Mouse (Mus musculus) liver, embryonic 11.5 days (tissue): ENCODE results near the gene Trip12. TPM values are rescaled to one million over a fixed set of nuclear protein-coding genes. Genes with fewer than 3 reads are reported as not detected.

Experiments
- ATAC-seq: fragments of 200-750 bp; cut with Nextera tagmentation; replicated peaks from 2 replicates; pipeline ENCODE4 v1.8.0; 2017; ENCODE audit warnings: moderate number of reproducible peaks, mild to moderate bottlenecking, moderate TSS enrichment, moderate library complexity; ENCODE audit not compliant: low FRiP score
- DNase-seq: peaks from one replicate; pipeline ENCODE4 v3.0.0-alpha.2; 2017; ENCODE audit warnings: low spot score
- H3K27ac ChIP-seq: fragments of 300-500 bp; sonication (generic); 2 replicates; pipeline ENCODE4 v1.5.1; 2014; ENCODE audit warnings: mild to moderate bottlenecking, low read depth, low read length, control low read depth
- H3K27me3 ChIP-seq: fragments of 300-500 bp; sonication (generic); replicated peaks from 2 replicates; pipeline ENCODE4 v1.6.1; 2014; ENCODE audit warnings: low read length, mixed read lengths; ENCODE audit not compliant: control insufficient read depth, insufficient read depth
- H3K36me3 ChIP-seq: fragments of 300-500 bp; sonication (generic); 2 replicates; pipeline ENCODE4 v1.6.1; 2014; ENCODE audit warnings: mild to moderate bottlenecking, low read length, moderate library complexity, mixed read lengths; ENCODE audit not compliant: control insufficient read depth, insufficient read depth
- H3K4me1 ChIP-seq: fragments of 300-500 bp; sonication (generic); replicated peaks from 2 replicates; pipeline ENCODE4 v1.6.1; 2014; ENCODE audit warnings: low read length, mixed read lengths; ENCODE audit not compliant: control insufficient read depth, insufficient read depth
- H3K4me2 ChIP-seq: fragments of 300-500 bp; sonication (generic); 2 replicates; pipeline ENCODE4 v1.6.1; 2014; ENCODE audit warnings: mild to moderate bottlenecking, control low read depth, moderate library complexity
- H3K4me3 ChIP-seq: fragments of 300-500 bp; sonication (generic); 2 replicates; pipeline ENCODE4 v1.5.1; 2014; ENCODE audit warnings: low read depth, low read length, control low read depth
- H3K9ac ChIP-seq: fragments of 300-500 bp; sonication (generic); 2 replicates; pipeline ENCODE4 v1.6.1; 2014; ENCODE audit warnings: low read depth, low read length, control low read depth
- H3K9me3 ChIP-seq: fragments of 300-500 bp; sonication (generic); 2 replicates; pipeline ENCODE4 v1.6.1; 2016; ENCODE audit warnings: low read length, inconsistent platforms, mixed read lengths; ENCODE audit not compliant: control insufficient read depth
- WGBS: fragments of 180-500 bp; shearing (Covaris S2); extraction: QIAGEN DNeasy Blood & Tissue Kit; methylation state at CpG from one replicate; pipeline ENCODE4 v1.1.7; 2014; 5-methylcytosine and 5-hydroxymethylcytosine counted together
- polyA plus RNA-seq: library from polyadenylated mRNA; unstranded; fragments of >200 nt; fragmentation: Nextera tagmentation; extraction: Ambion mirVana; gene quantifications from 2 replicates; pipeline ENCODE4 v1.2.1, GENCODE M21; 2014

The Trip12 gene
- polyA plus RNA-seq, 1 experiment from 2014 or later, result 78.1 TPM

GRCm38 (mm10) chr1:84839309-84840017, 853 bp downstream of the Trip12 start, which contains the start of gene Fbxo36:
Fbxo36 (plus strand) TSS chr1:84839841.
- peak; percentile 84 for ATAC-seq
- Histone ChIP-seq H3K9me3 (no peaks in the 10 kb centered on the region), H3K4me1 (no peaks in the 10 kb centered on the region), H3K9ac (peak within 1 kb of the TSS; percentile 99), H3K27ac (peak within 1 kb of the TSS; percentile 98), H3K4me3 (peak within 1 kb of the TSS; percentile 98), H3K27me3 (no peaks in the 10 kb centered on the region), H3K36me3 (no peaks in the 10 kb centered on the region), H3K4me2 (peak within 1 kb of the TSS; percentile 78)
- under 1% methylated on average over 49 of the region's 54 CpGs for WGBS
- DNase-seq, result peak; percentile 91

- Histone ChIP-seq H3K4me1 (no peaks in the 10 kb centered on the region), H3K27ac (peak overlapping the region; percentile 98), H3K4me3 (peak overlapping the region; percentile 98), H3K27me3 (no peaks in the 10 kb centered on the region), H3K36me3 (no peaks in the 10 kb centered on the region), H3K9me3 (no peaks in the 10 kb centered on the region), H3K4me2 (peak overlapping the region; percentile 78), H3K9ac (peak overlapping the region; percentile 99)
- ATAC-seq (peak; percentile 52), DNase-seq (peak; percentile 71)
- 1% methylated on average over 44 of the region's 44 CpGs for WGBS
Measured at GRCm38 (mm10) chr1:84838621-84839151, 1.6 kb downstream of the Trip12 start.

GRCm38 (mm10) chr1:84838156-84838555, 2.2 kb downstream of the Trip12 start:
- DNase-seq (no peak), ATAC-seq (peak; percentile 5)
- H3K4me2 ChIP-seq, result peak overlapping the region; percentile 78
- no peaks in the 10 kb centered on the region for H3K4me1 ChIP-seq
- peaks cover 2% of the 10 kb centered on the region; the same call in 1 of the 2 replicates for H3K36me3 ChIP-seq
- under 1% methylated on average over 22 of the region's 22 CpGs for WGBS
- no peaks in the 10 kb centered on the region for H3K9me3 ChIP-seq
- peak overlapping the region; percentile 99 for H3K9ac ChIP-seq
- H3K4me3 ChIP-seq, result peak overlapping the region; percentile 98
- H3K27ac ChIP-seq, result peak overlapping the region; percentile 98
- no peaks in the 10 kb centered on the region for H3K27me3 ChIP-seq

- WGBS, result 4% methylated on average over 20 of the region's 20 CpGs
Measured at GRCm38 (mm10) chr1:84837523-84838145, 2.7 kb downstream of the Trip12 start.

GRCm38 (mm10) chr1:84825091-84825490, 15.2 kb downstream of the Trip12 start:
- no peaks in the 10 kb centered on the region for H3K27me3 ChIP-seq
- H3K27ac ChIP-seq, result no peak overlapping the region
- no peaks in the 10 kb centered on the region for H3K9me3 ChIP-seq
- ATAC-seq, result no peak
- H3K4me3 ChIP-seq, result no peak overlapping the region
- H3K4me2 ChIP-seq, result no peak overlapping the region
- H3K9ac ChIP-seq, result no peak overlapping the region
- WGBS, result 63% methylated on average over 2 of the region's 2 CpGs
- peaks cover 5% of the 10 kb centered on the region; the same call in 1 of the 2 replicates for H3K4me1 ChIP-seq
- H3K36me3 ChIP-seq, result peaks cover 16% of the 10 kb centered on the region; the same call in 1 of the 2 replicates
- no peak for DNase-seq

More at GRCm38 (mm10) chr1:84837523-84838145, 2.7 kb downstream of the Trip12 start:
- Histone ChIP-seq H3K27me3 (no peaks in the 10 kb centered on the region), H3K9ac (peak overlapping the region; percentile 99), H3K4me1 (no peaks in the 10 kb centered on the region), H3K36me3 (peaks cover 2% of the 10 kb centered on the region; the same call in 1 of the 2 replicates), H3K27ac (peak overlapping the region; percentile 98), H3K4me3 (peak overlapping the region; percentile 98), H3K4me2 (peak overlapping the region; percentile 78), H3K9me3 (no peaks in the 10 kb centered on the region)
- ATAC-seq (no peak), DNase-seq (peak; percentile 35)

GRCm38 (mm10) chr1:84817596-84817995, 22.7 kb downstream of the Trip12 start:
- H3K36me3 ChIP-seq, result peaks cover 5% of the 10 kb centered on the region; the same call in 1 of the 2 replicates
- H3K4me2 ChIP-seq, result no peak overlapping the region
- no peak overlapping the region for H3K27ac ChIP-seq
- no peak overlapping the region for H3K9ac ChIP-seq
- DNase-seq (no peak), ATAC-seq (no peak)
- no peaks in the 10 kb centered on the region for H3K9me3 ChIP-seq
- H3K27me3 ChIP-seq, result no peaks in the 10 kb centered on the region
- no peak overlapping the region for H3K4me3 ChIP-seq
- 88% methylated on average over 1 of the region's 1 CpGs for WGBS
- no peaks in the 10 kb centered on the region for H3K4me1 ChIP-seq

GRCm38 (mm10) chr1:84803788-84804187, 36.5 kb downstream of the Trip12 start:
- Histone ChIP-seq H3K27ac (no peak overlapping the region), H3K4me2 (no peak overlapping the region), H3K9ac (no peak overlapping the region), H3K27me3 (no peaks in the 10 kb centered on the region), H3K4me3 (no peak overlapping the region), H3K4me1 (no peaks in the 10 kb centered on the region; the same call in 1 of the 2 replicates), H3K9me3 (no peaks in the 10 kb centered on the region), H3K36me3 (no peaks in the 10 kb centered on the region)
- no peak for DNase-seq
- WGBS, result 70% methylated on average over 1 of the region's 1 CpGs
- ATAC-seq, result no peak

GRCm38 (mm10) chr1:84799166-84799565, 41.1 kb downstream of the Trip12 start:
- Histone ChIP-seq H3K4me3 (no peak overlapping the region), H3K4me2 (no peak overlapping the region), H3K27me3 (no peaks in the 10 kb centered on the region), H3K4me1 (no peaks in the 10 kb centered on the region; the same call in 1 of the 2 replicates), H3K36me3 (no peaks in the 10 kb centered on the region), H3K27ac (no peak overlapping the region), H3K9ac (no peak overlapping the region), H3K9me3 (no peaks in the 10 kb centered on the region)
- no peak for ATAC-seq
- DNase-seq, result no peak
